Mouse (Mus musculus): ENCODE data around the gene Vgf. TPM values are rescaled to one million over a fixed set of nuclear protein-coding genes. Genes with fewer than 3 reads are reported as not detected.

Vgf gene
- polyA plus RNA-seq (2012; rRNA removed), result 123 and 132 TPM in 2 replicates

- no peak for DNase-seq (ENCODE audit: extremely low spot score in 1 of 2, low spot score in 1 of 2)
Observed at GRCm38 (mm10) chr5:137026092-137026491, at the start of gene Vgf. Vgf (plus strand) TSS chr5:137026392.

GRCm38 (mm10) chr5:136977769-136978168 is 48.4 kb upstream of the Vgf start:
- no peak for DNase-seq (ENCODE audit: extremely low spot score in 1 of 2, low spot score in 1 of 2)

- DNase-seq (ENCODE audit: extremely low spot score in 1 of 2, low spot score in 1 of 2), result no peak
Observed at GRCm38 (mm10) chr5:136979762-136980161, 46.4 kb upstream of the Vgf start.

GRCm38 (mm10) chr5:136980974-136981373 is 45.2 kb upstream of the Vgf start:
- DNase-seq (ENCODE audit: extremely low spot score in 1 of 2, low spot score in 1 of 2), result no peak

DNA sequence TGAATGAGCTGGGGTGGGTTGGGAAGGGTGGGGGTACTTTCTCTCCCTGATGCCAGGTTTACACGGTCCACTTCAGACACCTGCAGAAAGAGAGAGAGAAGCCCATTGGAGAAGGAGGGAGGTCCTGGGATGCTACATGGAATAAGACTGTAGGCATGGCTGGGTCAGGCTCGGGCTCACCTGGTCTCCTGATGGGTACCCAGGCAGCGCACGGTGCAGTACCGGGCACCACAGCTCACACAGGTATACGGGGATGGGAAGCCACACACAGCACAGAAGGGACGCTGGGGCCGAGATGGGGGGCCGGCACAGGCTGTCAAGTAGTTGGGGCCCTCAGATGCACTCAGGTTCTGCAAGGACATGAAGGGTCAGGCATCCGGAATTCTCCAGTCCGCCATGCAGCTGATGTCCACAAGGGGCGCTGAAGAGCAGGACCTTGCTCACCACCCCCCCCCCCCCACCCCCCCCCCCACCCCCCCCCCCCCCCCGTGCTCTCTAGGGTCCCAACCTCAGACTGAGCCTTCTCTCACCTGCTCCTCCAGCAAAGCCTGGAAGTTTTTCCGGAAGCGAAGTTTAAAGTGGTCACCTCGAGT is 43.8 kb upstream of the Vgf start:
- peak in 1 of 2 experiments; percentile 56 for DNase-seq (ENCODE audit: extremely low spot score in 1 of 2, low spot score in 1 of 2)

- no peak for DNase-seq (ENCODE audit: extremely low spot score in 1 of 2, low spot score in 1 of 2)
Observed at GRCm38 (mm10) chr5:136984828-136985227, 41.4 kb upstream of the Vgf start.

GRCm38 (mm10) chr5:136986695-136987137 is 39.5 kb upstream of the Vgf start, which contains the start of gene Plod3:
Plod3 (plus strand) TSS chr5:136987019.
- DNase-seq (ENCODE audit: extremely low spot score in 1 of 2, low spot score in 1 of 2), result peak; percentile 95 to 98

GRCm38 (mm10) chr5:136987138-136987933 is 38.9 kb upstream of the Vgf start:
- DNase-seq (ENCODE audit: extremely low spot score in 1 of 2, low spot score in 1 of 2), result peak; percentile 60 to 78

DNA sequence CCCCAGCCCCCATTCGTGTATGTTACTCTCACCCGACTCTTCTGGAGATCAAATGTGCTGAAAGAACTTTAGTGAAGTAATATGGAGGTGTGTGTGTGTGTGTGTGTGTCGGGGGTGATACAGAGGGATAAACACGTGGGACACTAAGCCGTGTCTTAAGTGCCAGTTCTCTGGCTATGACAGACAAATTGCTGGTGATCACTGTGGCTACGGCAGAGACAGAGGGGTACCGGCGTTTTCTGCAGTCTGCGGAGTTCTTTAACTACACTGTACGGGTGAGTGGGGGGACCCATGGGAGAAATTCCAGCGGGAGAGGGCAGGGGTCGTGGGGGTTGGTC is 38.3 kb upstream of the Vgf start, which contains the start of gene Znhit1:
Gene Znhit1, minus strand, starts transcription at position 88 of the 338 bp plus-strand sequence.
- DNase-seq (ENCODE audit: extremely low spot score in 1 of 2, low spot score in 1 of 2), result peak in 1 of 2 experiments; percentile 22

DNA sequence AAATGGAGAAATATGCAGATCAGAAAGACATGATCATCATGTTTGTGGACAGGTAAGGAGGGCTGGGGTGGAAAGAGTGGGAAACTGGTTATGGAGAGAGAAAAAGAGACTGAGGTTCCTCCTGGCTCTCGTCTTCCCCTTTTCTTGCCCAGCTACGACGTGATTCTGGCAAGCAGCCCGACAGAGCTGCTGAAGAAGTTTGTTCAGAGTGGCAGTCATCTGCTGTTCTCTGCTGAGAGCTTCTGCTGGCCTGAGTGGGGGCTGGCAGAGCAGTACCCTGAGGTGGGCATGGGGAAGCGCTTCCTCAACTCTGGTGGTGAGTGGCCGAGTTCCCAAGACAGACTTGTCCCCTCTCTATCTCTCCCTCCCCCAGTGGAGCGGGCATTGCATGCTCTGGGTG is 37.8 kb upstream of the Vgf start:
- DNase-seq (ENCODE audit: extremely low spot score in 1 of 2, low spot score in 1 of 2), result peak in 1 of 2 experiments; percentile 38

DNA sequence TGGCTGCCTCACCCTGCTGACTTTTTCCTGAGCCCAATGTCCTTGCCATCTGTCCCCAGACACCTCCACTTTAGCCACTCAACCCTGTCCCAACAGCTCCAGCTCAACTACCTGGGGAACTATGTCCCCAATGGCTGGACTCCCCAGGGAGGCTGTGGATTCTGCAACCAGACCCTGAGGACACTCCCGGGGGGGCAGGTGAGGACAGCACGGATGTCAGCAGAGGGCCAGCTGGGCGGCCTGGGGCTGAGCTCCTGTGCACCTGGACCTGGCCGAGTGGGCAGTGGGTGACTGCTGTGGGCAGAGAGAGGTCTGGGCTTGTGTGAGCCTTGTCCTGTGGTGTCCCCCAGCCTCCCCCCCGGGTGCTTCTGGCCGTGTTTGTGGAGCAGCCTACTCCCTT is 36.4 kb upstream of the Vgf start:
- no peak for DNase-seq (ENCODE audit: extremely low spot score in 1 of 2, low spot score in 1 of 2)

GRCm38 (mm10) chr5:136999449-136999848 is 26.7 kb upstream of the Vgf start:
- no peak for DNase-seq (ENCODE audit: extremely low spot score in 1 of 2, low spot score in 1 of 2)

GRCm38 (mm10) chr5:137000612-137001011 is 25.6 kb upstream of the Vgf start:
- DNase-seq (ENCODE audit: extremely low spot score in 1 of 2, low spot score in 1 of 2), result no peak

GRCm38 (mm10) chr5:137007276-137007675 is 18.9 kb upstream of the Vgf start:
- no peak for DNase-seq (ENCODE audit: extremely low spot score in 1 of 2, low spot score in 1 of 2)

DNA sequence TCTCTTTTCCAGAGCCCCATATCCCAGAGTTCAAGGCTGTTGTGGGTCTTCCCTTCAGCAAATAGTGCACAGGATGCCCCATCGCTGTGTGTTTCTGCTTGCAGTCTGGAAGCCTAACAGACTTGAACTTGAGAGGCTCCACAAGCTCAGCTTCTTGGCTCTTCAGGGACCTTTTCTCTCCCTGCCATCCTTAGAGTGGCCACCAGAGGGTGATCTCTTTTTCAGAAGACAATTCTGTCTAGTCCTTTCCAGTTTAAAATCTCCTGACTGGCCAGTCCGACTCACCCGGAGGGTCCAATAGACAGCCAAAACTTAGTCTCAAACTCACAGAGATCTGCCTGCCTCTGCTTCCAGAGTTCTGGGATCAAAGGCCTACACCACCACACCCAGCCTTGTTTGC is 16.2 kb upstream of the Vgf start:
- peak in 1 of 2 experiments; percentile 79 for DNase-seq (ENCODE audit: extremely low spot score in 1 of 2, low spot score in 1 of 2)

DNA sequence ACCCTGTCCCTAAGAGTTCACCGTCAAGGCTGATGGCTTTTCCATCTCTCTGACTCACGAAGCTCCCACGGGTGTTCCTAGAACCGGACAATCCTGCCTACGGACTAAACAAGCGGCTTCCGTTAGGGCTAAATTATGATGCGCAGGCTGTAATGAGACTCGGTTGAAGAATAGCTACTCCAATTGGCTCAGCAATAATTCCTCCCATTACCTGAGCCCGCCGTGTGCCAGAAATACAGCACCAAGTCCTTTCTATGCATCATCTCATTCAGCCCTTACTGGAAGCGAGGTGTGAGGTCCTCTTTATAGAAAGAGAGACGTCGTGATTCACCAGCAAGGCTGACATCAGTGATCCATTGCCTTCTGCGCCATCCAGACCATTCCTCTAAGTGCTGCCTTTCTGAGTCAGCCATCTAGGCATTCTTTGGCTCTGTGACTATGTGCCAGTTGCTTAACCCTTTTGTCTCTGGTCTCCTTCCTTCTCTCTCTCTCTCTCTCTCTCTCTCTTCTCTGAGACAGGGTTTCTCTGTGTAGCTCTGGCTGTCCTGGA is 13.7 kb upstream of the Vgf start:
- no peak for DNase-seq (ENCODE audit: extremely low spot score in 1 of 2, low spot score in 1 of 2)

DNA sequence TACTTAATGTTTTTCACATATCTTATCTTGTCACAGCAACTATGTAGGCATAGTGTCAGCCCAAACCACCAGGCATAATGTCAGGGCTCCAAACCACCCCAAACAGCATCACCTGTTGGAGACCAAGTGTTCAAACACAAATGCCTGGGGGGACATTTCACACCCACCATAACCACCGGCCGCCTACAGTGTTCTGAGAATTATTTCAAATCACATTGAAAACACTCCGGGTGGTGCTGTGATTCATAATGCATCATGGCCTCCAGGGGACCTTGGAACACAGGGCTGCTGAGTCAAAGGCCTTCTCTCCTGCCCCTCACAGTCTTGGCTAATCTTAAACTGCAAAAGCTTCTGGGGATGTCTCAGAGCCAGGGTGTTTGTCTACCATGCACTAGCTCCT is 10.3 kb upstream of the Vgf start:
- no peak for DNase-seq (ENCODE audit: extremely low spot score in 1 of 2, low spot score in 1 of 2)

DNA sequence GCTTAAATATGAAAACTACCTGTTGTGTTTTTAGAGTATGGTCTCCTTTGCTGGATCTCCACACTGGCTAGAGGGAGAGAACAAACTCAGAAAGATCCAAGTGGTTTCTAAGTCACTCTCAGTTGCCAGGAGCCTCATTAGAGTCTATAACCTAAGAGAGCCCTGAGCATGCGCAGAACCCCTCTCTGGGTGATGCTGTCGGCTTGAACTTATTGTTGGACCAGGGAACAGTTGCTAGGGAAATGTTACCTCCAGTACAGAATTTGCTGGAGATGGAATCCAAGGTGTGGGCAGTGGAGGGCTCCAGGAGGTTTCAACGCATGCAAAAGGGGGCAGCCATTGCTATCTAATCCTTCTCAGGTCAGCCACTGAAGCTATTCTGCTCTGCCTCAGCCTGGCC is 1.9 kb upstream of the Vgf start:
- no peak for DNase-seq (ENCODE audit: extremely low spot score in 1 of 2, low spot score in 1 of 2)

- DNase-seq (ENCODE audit: extremely low spot score in 1 of 2, low spot score in 1 of 2), result peak in 1 of 2 experiments; percentile 92
Observed at GRCm38 (mm10) chr5:137025132-137025531, 1.1 kb upstream of the Vgf start.

DNA sequence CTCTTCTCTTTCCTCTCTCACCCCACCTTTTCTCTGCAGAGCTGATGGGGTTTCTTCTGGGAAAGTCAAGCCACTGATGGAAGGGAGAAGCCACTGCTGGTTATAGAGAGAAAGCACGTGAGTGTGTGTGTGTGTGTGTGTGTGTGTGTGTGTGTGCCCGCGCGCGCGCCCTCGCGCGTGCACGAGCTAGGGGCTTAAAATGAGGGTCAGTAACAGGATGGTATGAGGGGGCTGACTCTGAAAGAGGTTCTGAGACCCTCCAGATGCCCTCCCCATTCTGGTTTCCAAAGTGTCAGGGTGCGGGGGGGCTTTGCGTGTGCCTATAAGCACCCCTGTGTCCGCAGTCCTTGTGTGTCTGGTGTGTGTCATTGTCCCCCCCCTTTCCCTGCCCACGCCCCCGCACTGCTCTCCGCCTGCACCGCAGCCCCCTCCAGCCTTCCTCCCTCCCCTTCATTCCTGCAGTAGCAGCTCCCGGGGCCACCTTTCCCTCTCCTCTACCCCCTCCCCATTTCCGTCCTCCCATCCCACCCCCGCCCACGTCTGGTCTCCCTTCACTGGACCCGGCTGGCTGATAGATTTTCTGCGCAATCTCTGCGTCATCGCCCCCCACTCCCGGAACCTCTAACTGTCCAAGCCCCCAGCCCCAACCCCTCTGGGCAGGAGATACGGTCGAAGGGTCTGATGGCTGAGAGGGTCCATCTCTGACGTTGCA is 2.5 kb downstream of the Vgf start:
- no peak for DNase-seq (ENCODE audit: extremely low spot score in 1 of 2, low spot score in 1 of 2)

- DNase-seq (ENCODE audit: extremely low spot score in 1 of 2, low spot score in 1 of 2), result no peak
Observed at GRCm38 (mm10) chr5:137029273-137029585, 3.0 kb downstream of the Vgf start.
